Mouse (Mus musculus): ENCODE data around the gene Ern1. TPM values are rescaled to one million over a fixed set of nuclear protein-coding genes. Genes with fewer than 3 reads are reported as not detected.

Ern1 gene
- total RNA-seq, 2 experiments from 2014 or later: 6.7 to 8.7 TPM

- no peak for DNase-seq (ENCODE audit: low spot score in 2 of 2)
Observed at GRCm38 (mm10) chr11:106486866-106487732, 553 bp downstream of the Ern1 start.

GRCm38 (mm10) chr11:106486042-106486865 lies 1.4 kb downstream of the Ern1 start:
- DNase-seq (ENCODE audit: low spot score in 2 of 2): no peak
- intact Hi-C loops (cut with DNase I): loop anchor here (10.0 kb wide), 1 partner anchor 259 kb away; no protein-coding TSS in a partner anchor

More at GRCm38 (mm10) chr11:106486866-106487732, 553 bp downstream of the Ern1 start:
- intact Hi-C loops (cut with DNase I): loop anchor here (10.0 kb wide), 1 partner anchor 258 kb away; no protein-coding TSS in a partner anchor

- intact Hi-C loops (cut with DNase I): loop anchor here (10.0 kb wide), 1 partner anchor 259 kb away; no protein-coding TSS in a partner anchor
- DNase-seq (ENCODE audit: low spot score in 2 of 2): no peak
Observed at GRCm38 (mm10) chr11:106485611-106486010, 2.0 kb downstream of the Ern1 start.

- DNase-seq (ENCODE audit: low spot score in 2 of 2): no peak
- intact Hi-C loops (cut with DNase I): loop anchor here (10.0 kb wide), 1 partner anchor 260 kb away; no protein-coding TSS in a partner anchor
Observed at GRCm38 (mm10) chr11:106484875-106485274, 2.8 kb downstream of the Ern1 start.

- DNase-seq (ENCODE audit: low spot score in 2 of 2): no peak
- intact Hi-C loops (cut with DNase I): loop anchor here (10.0 kb wide), 1 partner anchor 262 kb away; no protein-coding TSS in a partner anchor
Observed at GRCm38 (mm10) chr11:106482867-106483266, 4.8 kb downstream of the Ern1 start.

- intact Hi-C loops (cut with DNase I): loop anchor here (10.0 kb wide), 1 partner anchor 263 kb away; no protein-coding TSS in a partner anchor
- DNase-seq (ENCODE audit: low spot score in 2 of 2): no peak
Observed at GRCm38 (mm10) chr11:106481651-106482050, 6.0 kb downstream of the Ern1 start.

- DNase-seq (ENCODE audit: low spot score in 2 of 2): no peak
- intact Hi-C loops (cut with DNase I): loop anchor here (10.0 kb wide), 1 partner anchor 264 kb away; no protein-coding TSS in a partner anchor
Observed at GRCm38 (mm10) chr11:106480530-106480885, 7.1 kb downstream of the Ern1 start.

- no peak for DNase-seq (ENCODE audit: low spot score in 2 of 2)
Observed at GRCm38 (mm10) chr11:106479619-106480529, 7.8 kb downstream of the Ern1 start.

GRCm38 (mm10) chr11:106478745-106479144 lies 8.9 kb downstream of the Ern1 start:
- intact Hi-C loops (cut with DNase I): no loop called here
- DNase-seq (ENCODE audit: low spot score in 2 of 2): no peak

More at GRCm38 (mm10) chr11:106479619-106480529, 7.8 kb downstream of the Ern1 start:
- intact Hi-C loops (cut with DNase I): loop anchor here (10.0 kb wide), 1 partner anchor 265 kb away; no protein-coding TSS in a partner anchor

- intact Hi-C loops (cut with DNase I): no loop called here
- DNase-seq (ENCODE audit: low spot score in 2 of 2): no peak
Observed at GRCm38 (mm10) chr11:106477505-106478160, 10.0 kb downstream of the Ern1 start.

- intact Hi-C loops (cut with DNase I): no loop called here
- DNase-seq (ENCODE audit: low spot score in 2 of 2): no peak
Observed at GRCm38 (mm10) chr11:106475309-106475708, 12.3 kb downstream of the Ern1 start.

- intact Hi-C loops (cut with DNase I): no loop called here
Observed at GRCm38 (mm10) chr11:106471629-106472028, 16.0 kb downstream of the Ern1 start.

GRCm38 (mm10) chr11:106468509-106468908 lies 19.1 kb downstream of the Ern1 start:
- intact Hi-C loops (cut with DNase I): no loop called here
- DNase-seq (ENCODE audit: low spot score in 2 of 2): no peak

More at GRCm38 (mm10) chr11:106471629-106472028, 16.0 kb downstream of the Ern1 start:
- no peak for DNase-seq (ENCODE audit: low spot score in 2 of 2)

GRCm38 (mm10) chr11:106465932-106466331 lies 21.7 kb downstream of the Ern1 start:
- intact Hi-C loops (cut with DNase I): no loop called here
- DNase-seq (ENCODE audit: low spot score in 2 of 2): no peak

GRCm38 (mm10) chr11:106465545-106465903 lies 22.1 kb downstream of the Ern1 start:
- DNase-seq (ENCODE audit: low spot score in 2 of 2): no peak
- intact Hi-C loops (cut with DNase I): no loop called here

GRCm38 (mm10) chr11:106464681-106465544 lies 22.7 kb downstream of the Ern1 start:
- intact Hi-C loops (cut with DNase I): no loop called here
- no peak for DNase-seq (ENCODE audit: low spot score in 2 of 2)

- peak in 1 of 2 experiments; percentile 10 for DNase-seq (ENCODE audit: low spot score in 2 of 2)
- intact Hi-C loops (cut with DNase I): no loop called here
Observed at GRCm38 (mm10) chr11:106463845-106464244, 23.8 kb downstream of the Ern1 start.

All from left cerebral cortex, postnatal 14 days (tissue).